Mouse (Mus musculus) C2C12 (cell line): ENCODE data around the gene Pias3.

Source experiments
- CEBPB ChIP-seq: IDR thresholded peaks from one replicate; pipeline ENCODE4 v1.6.1; 2011; ENCODE audit warnings: low read depth, mild to moderate bottlenecking, control low read depth, moderate library complexity
- CTCF ChIP-seq: IDR thresholded peaks from one replicate; pipeline ENCODE4 v1.5.1; 2011; ENCODE audit not compliant: control insufficient read depth, insufficient read depth, insufficient read length
- MYOD1 ChIP-seq: IDR thresholded peaks from one replicate; pipeline ENCODE4 v1.6.1; 2011; ENCODE audit warnings: low read depth; ENCODE audit not compliant: control insufficient read depth, insufficient read length
- MYOG ChIP-seq: IDR thresholded peaks from one replicate; pipeline ENCODE4 v1.6.1; 2011; ENCODE audit not compliant: control insufficient read depth, insufficient read length; ENCODE audit errors: extremely low read depth
- USF1 ChIP-seq: IDR thresholded peaks from one replicate; pipeline ENCODE4 v1.6.1; 2011; ENCODE audit warnings: low read depth, mild to moderate bottlenecking, control low read depth, moderate library complexity

- no peak for TF ChIP-seq CTCF
- TF ChIP-seq CEBPB: no peak
- no peak for TF ChIP-seq MYOG
- TF ChIP-seq MYOD1: no peak
- TF ChIP-seq USF1: no peak
Observed at GRCm38 (mm10) chr3:96700376-96700775, 4.2 kb downstream of the Pias3 start.
